Mouse (Mus musculus): Measurements from ENCODE around the gene Xpc. TPM values are rescaled to one million over a fixed set of nuclear protein-coding genes. Genes with fewer than 3 reads are reported as not detected.

Xpc gene
- polyA plus RNA-seq, 2 experiments, result 2.8 to 3.7 TPM

- H3K36me3 ChIP-seq (replicated peaks; ENCODE audit: control insufficient read depth, insufficient read depth, low read depth), result no peaks in the 10 kb centered on the region
- H3K27ac ChIP-seq, result peak overlapping the region; percentile 59
- peak; percentile 85 to 88 (median 88) for DNase-seq (ENCODE audit: low read depth in 3 of 3, low spot score in 3 of 3)
- no peaks in the 10 kb centered on the region for H3K9me3 ChIP-seq (ENCODE audit: control insufficient read depth, low read length)
- H3K4me1 ChIP-seq (replicated peaks; ENCODE audit: control insufficient read depth in 2 of 2, insufficient read depth in 2 of 2, low read length in 1 of 2), result peaks cover 4 to 8% of the 10 kb centered on the region in 2 experiments; a peak in 3 of 4 replicates
- peaks cover 3% of the 10 kb centered on the region; the same call in 1 of the 2 replicates for H3K27me3 ChIP-seq (ENCODE audit: control insufficient read depth, insufficient read depth, low read length)
- TF ChIP-seq EP300 (IDR thresholded peaks at IDR 0.05; ENCODE audit: low read depth) (no peak), CTCF (IDR thresholded peaks at IDR 0.05; ENCODE audit: low read depth) (no peak)
- 1% methylated on average over 30 of the region's 30 CpGs for WGBS (ENCODE audit: insufficient replicate concordance)
- peak overlapping the region; percentile 64 to 89 for H3K4me3 ChIP-seq (ENCODE audit: insufficient read depth in 1 of 2, low read depth in 2 of 2, low read length in 2 of 2)
- ATAC-seq (ENCODE audit: insufficient read depth), result peak; percentile 94
- peak overlapping the region; percentile 89 for H3K4me2 ChIP-seq (ENCODE audit: low read depth)
- peak overlapping the region; percentile 60 for H3K9ac ChIP-seq (replicated peaks)
Observed at GRCm38 (mm10) chr6:91440474-91441144, 75.1 kb downstream of the Xpc start.

Other genes starting within 250 kb of the Xpc start
- 0.01 TPM in 1 of 2 replicates, not detected in the other for gene Wnt7a, start 104.5 kb downstream of the Xpc start, polyA plus RNA-seq (2012; rRNA removed)
- gene Wnt7a, start 104.5 kb downstream of the Xpc start, polyA plus RNA-seq (2014; fragmentation: Nextera tagmentation; extraction: Ambion mirVana), result not detected in 2 replicates
- gene Chchd4, start 42.3 kb downstream of the Xpc start, polyA plus RNA-seq (2012; rRNA removed), result 5.0 and 6.6 TPM in 2 replicates
- 14.1 and 14.9 TPM in 2 replicates for gene Chchd4, start 42.3 kb downstream of the Xpc start, polyA plus RNA-seq (2014; fragmentation: Nextera tagmentation; extraction: Ambion mirVana)
- gene Tmem43, start 42.2 kb downstream of the Xpc start, polyA plus RNA-seq (2012; rRNA removed), result 7.1 and 7.4 TPM in 2 replicates
- 9.3 and 11.3 TPM in 2 replicates for gene Tmem43, start 42.2 kb downstream of the Xpc start, polyA plus RNA-seq (2014; fragmentation: Nextera tagmentation; extraction: Ambion mirVana)
- gene Lsm3, start within 50 bp of the Xpc start, polyA plus RNA-seq (2012; rRNA removed), result 56.3 and 84.8 TPM in 2 replicates
- gene Lsm3, start within 50 bp of the Xpc start, polyA plus RNA-seq (2014; fragmentation: Nextera tagmentation; extraction: Ambion mirVana), result 167 and 171 TPM in 2 replicates
- gene Slc6a6, start 168.2 kb upstream of the Xpc start, polyA plus RNA-seq (2012; rRNA removed), result 8.0 and 9.0 TPM in 2 replicates
- gene Slc6a6, start 168.2 kb upstream of the Xpc start, polyA plus RNA-seq (2014; fragmentation: Nextera tagmentation; extraction: Ambion mirVana), result 7.5 and 11.4 TPM in 2 replicates

All from liver, embryonic 14.5 days (tissue).